Mouse (Mus musculus): ENCODE data around the gene Olfr661. TPM values are rescaled to one million over a fixed set of nuclear protein-coding genes. Genes with fewer than 3 reads are reported as not detected.
A peak's percentile ranks its signal among the peaks of the same experiment; 100 is the strongest.

Olfr661 gene
- not detected in 2 replicates for polyA plus RNA-seq (2012; rRNA removed)

- no peak for TF ChIP-seq POLR2A (IDR thresholded peaks at IDR 0.05; ENCODE audit: low read depth, low read length)
- TF ChIP-seq CTCF (IDR thresholded peaks at IDR 0.05; ENCODE audit: extremely low read depth, insufficient read depth, insufficient read length, insufficient replicate concordance), result no peak
- no peak for DNase-seq (ENCODE audit: low read depth in 1 of 2, low spot score in 2 of 2)
- H3K4me1 ChIP-seq (ENCODE audit: control insufficient read depth, insufficient read depth, insufficient read length), result no peaks in the 10 kb centered on the region; the same call in 1 of the 2 replicates
- no peaks in the 10 kb centered on the region for H3K36me3 ChIP-seq (ENCODE audit: control insufficient read depth, insufficient read depth, low read length)
- no peak within 1 kb of the TSS for H3K4me3 ChIP-seq (ENCODE audit: extremely low read depth, insufficient read depth, insufficient read length)
- no peak within 1 kb of the TSS for H3K27ac ChIP-seq (ENCODE audit: insufficient read depth, low read length)
- 84% methylated on average over 2 of the region's 2 CpGs for WGBS
- no peaks in the 10 kb centered on the region for H3K27me3 ChIP-seq (ENCODE audit: control insufficient read depth, insufficient read depth, low read length)
These were observed at the start of gene Olfr661 for GRCm38 (mm10) chr7:104686201-104686600. Gene Olfr661, plus strand, starts transcription at chr7:104686501.

- Histone ChIP-seq H3K27ac (ENCODE audit: insufficient read depth, low read length) (no peak within 1 kb of the TSS), H3K4me3 (ENCODE audit: extremely low read depth, insufficient read depth, insufficient read length) (peak within 1 kb of the TSS; percentile 57), H3K27me3 (ENCODE audit: control insufficient read depth, insufficient read depth, low read length) (no peaks in the 10 kb centered on the region), H3K4me1 (ENCODE audit: control insufficient read depth, insufficient read depth, insufficient read length) (no peaks in the 10 kb centered on the region; the same call in 1 of the 2 replicates), H3K36me3 (ENCODE audit: control insufficient read depth, insufficient read depth, low read length) (no peaks in the 10 kb centered on the region)
- no peak for TF ChIP-seq POLR2A (IDR thresholded peaks at IDR 0.05; ENCODE audit: low read depth, low read length)
- peak; percentile 49; the same call in 1 of the 2 replicates for TF ChIP-seq CTCF (IDR thresholded peaks at IDR 0.05; ENCODE audit: extremely low read depth, insufficient read depth, insufficient read length, insufficient replicate concordance)
- WGBS, result 32% methylated on average over 21 of the region's 22 CpGs
- peak; percentile 9 to 52 for DNase-seq (ENCODE audit: low read depth in 1 of 2, low spot score in 2 of 2)
These were observed 39.3 kb upstream of the Olfr661 start, which contains the start of gene Olfr658 for GRCm38 (mm10) chr7:104646841-104647482. Gene Olfr658, minus strand, starts transcription at chr7:104647305.

DNA sequence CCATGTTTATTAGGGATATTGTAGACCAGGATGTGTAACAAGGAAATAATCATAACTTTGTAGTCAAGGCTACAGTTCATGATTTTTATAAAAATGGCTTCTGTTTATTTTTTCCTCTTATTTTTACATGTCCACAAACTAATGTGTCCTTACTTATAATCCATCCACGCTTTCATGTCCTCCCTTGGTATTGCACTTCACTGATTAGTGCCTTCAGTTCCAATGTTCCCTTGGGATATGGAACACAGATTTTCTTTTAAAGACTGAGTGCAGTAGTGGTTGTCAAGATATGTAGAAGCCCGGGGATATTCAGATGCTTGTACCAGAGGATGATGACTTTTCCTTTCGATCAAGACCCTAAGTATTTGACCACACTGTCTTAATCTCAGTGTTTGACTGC, 19.8 kb upstream of the Olfr661 start, which contains the start of gene Olfr659:
TSS of gene Olfr659 (plus strand) at position 301 of the 400 bp plus-strand sequence.
- no peaks in the 10 kb centered on the region for H3K4me1 ChIP-seq (ENCODE audit: control insufficient read depth, insufficient read depth, insufficient read length)
- H3K4me3 ChIP-seq (ENCODE audit: extremely low read depth, insufficient read depth, insufficient read length), result no peak within 1 kb of the TSS
- TF ChIP-seq POLR2A (IDR thresholded peaks at IDR 0.05; ENCODE audit: low read depth, low read length) (no peak), CTCF (IDR thresholded peaks at IDR 0.05; ENCODE audit: extremely low read depth, insufficient read depth, insufficient read length, insufficient replicate concordance) (no peak)
- H3K36me3 ChIP-seq (ENCODE audit: control insufficient read depth, insufficient read depth, low read length), result no peaks in the 10 kb centered on the region
- no peaks in the 10 kb centered on the region for H3K27me3 ChIP-seq (ENCODE audit: control insufficient read depth, insufficient read depth, low read length)
- 81% methylated on average over 3 of the region's 3 CpGs for WGBS
- DNase-seq (ENCODE audit: low read depth in 1 of 2, low spot score in 2 of 2), result no peak
- no peak within 1 kb of the TSS for H3K27ac ChIP-seq (ENCODE audit: insufficient read depth, low read length)

Other genes starting within 250 kb of the Olfr661 start
- 8.1 and 8.8 TPM in 2 replicates for gene Trim30a, start 221.3 kb upstream of the Olfr661 start, polyA plus RNA-seq (2012; rRNA removed)
- 2.8 and 2.9 TPM in 2 replicates for gene Trim30d, start 178.7 kb upstream of the Olfr661 start, polyA plus RNA-seq (2012; rRNA removed)
- gene Olfr651, start 136.4 kb upstream of the Olfr661 start, polyA plus RNA-seq (2012; rRNA removed), result not detected in 2 replicates
- not detected in 2 replicates for gene Olfr652, start 125.6 kb upstream of the Olfr661 start, polyA plus RNA-seq (2012; rRNA removed)
- gene Olfr653, start 109.2 kb upstream of the Olfr661 start, polyA plus RNA-seq (2012; rRNA removed), result not detected in 2 replicates
- gene Olfr654, start 99.5 kb upstream of the Olfr661 start, polyA plus RNA-seq (2012; rRNA removed), result not detected in 2 replicates
- gene Olfr655, start 84.7 kb upstream of the Olfr661 start, polyA plus RNA-seq (2012; rRNA removed), result not detected in 2 replicates
- not detected in 2 replicates for gene Olfr656, start 72.5 kb upstream of the Olfr661 start, polyA plus RNA-seq (2012; rRNA removed)
- not detected in 2 replicates for gene Olfr657, start 61.7 kb upstream of the Olfr661 start, polyA plus RNA-seq (2012; rRNA removed)
- 0.05 and 0.06 TPM in 2 replicates for gene Olfr658, start 39.2 kb upstream of the Olfr661 start, polyA plus RNA-seq (2012; rRNA removed)
- gene Olfr659, start 19.7 kb upstream of the Olfr661 start, polyA plus RNA-seq (2012; rRNA removed), result not detected in 2 replicates
- not detected in 2 replicates for gene Usp17le, start 91.0 kb downstream of the Olfr661 start, polyA plus RNA-seq (2012; rRNA removed)
- gene Usp17lb, start 156.1 kb downstream of the Olfr661 start, polyA plus RNA-seq (2012; rRNA removed), result not detected in 2 replicates
- not detected in 2 replicates for gene Usp17la, start 170.5 kb downstream of the Olfr661 start, polyA plus RNA-seq (2012; rRNA removed)
- not detected in 2 replicates for gene Olfr665, start 191.5 kb downstream of the Olfr661 start, polyA plus RNA-seq (2012; rRNA removed)
- not detected in 2 replicates for gene Olfr666, start 209.5 kb downstream of the Olfr661 start, polyA plus RNA-seq (2012; rRNA removed)
- not detected in 2 replicates for gene Olfr667, start 235.0 kb downstream of the Olfr661 start, polyA plus RNA-seq (2012; rRNA removed)
- gene Olfr668, start 241.6 kb downstream of the Olfr661 start, polyA plus RNA-seq (2012; rRNA removed), result not detected in 2 replicates
- not detected in 2 replicates for gene Olfr669, start 247.7 kb downstream of the Olfr661 start, polyA plus RNA-seq (2012; rRNA removed)